Mouse (Mus musculus) forebrain, embryonic 11.5 days (tissue): ENCODE measurements at regions not wholly inside any gene's neighbourhood (a gene's known extent, or its start where the extent isn't known, plus 50 kb on each side); places are given as distances from the start of the nearest gene placed in this dataset.
A peak's percentile ranks its signal among the peaks of the same experiment; 100 is the strongest.

Source experiments
- ATAC-seq: fragments of 200-750 bp; cut with Nextera tagmentation; replicated peaks from 2 replicates; pipeline ENCODE4 v1.8.0; 2017; ENCODE audit warnings: moderate TSS enrichment; ENCODE audit not compliant: low FRiP score
- DNase-seq: peaks from one replicate; pipeline ENCODE4 v3.0.0-alpha.2; 2017; ENCODE audit warnings: low spot score
- H3K27ac ChIP-seq: fragments of 300-500 bp; sonication (generic); 2 replicates; pipeline ENCODE4 v1.5.1; 2014; ENCODE audit warnings: low read depth, low read length
- H3K27me3 ChIP-seq: fragments of 300-500 bp; sonication (generic); 2 replicates; pipeline ENCODE4 v1.6.1; 2014; ENCODE audit warnings: mild to moderate bottlenecking, low read length, mixed read lengths; ENCODE audit not compliant: control insufficient read depth, insufficient read depth
- H3K36me3 ChIP-seq: fragments of 300-500 bp; sonication (generic); 2 replicates; pipeline ENCODE4 v1.6.1; 2014; ENCODE audit warnings: mild to moderate bottlenecking, low read length, moderate library complexity, mixed read lengths; ENCODE audit not compliant: control insufficient read depth, insufficient read depth
- H3K4me1 ChIP-seq: fragments of 300-500 bp; sonication (generic); replicated peaks from 2 replicates; pipeline ENCODE4 v1.6.1; 2014; ENCODE audit warnings: low read length, mixed read lengths; ENCODE audit not compliant: control insufficient read depth, insufficient read depth
- H3K4me2 ChIP-seq: fragments of 300-500 bp; sonication (generic); 2 replicates; pipeline ENCODE4 v1.6.1; 2014; ENCODE audit warnings: low read depth, mild to moderate bottlenecking, low read length, moderate library complexity, mixed read lengths; ENCODE audit not compliant: severe bottlenecking
- H3K4me3 ChIP-seq: fragments of 300-500 bp; sonication (generic); 2 replicates; pipeline ENCODE4 v1.5.1; 2014; ENCODE audit warnings: low read depth, low read length
- H3K9ac ChIP-seq: fragments of 300-500 bp; sonication (generic); 2 replicates; pipeline ENCODE4 v1.6.1; 2014; ENCODE audit warnings: low read length
- H3K9me3 ChIP-seq: fragments of 300-500 bp; sonication (generic); 2 replicates; pipeline ENCODE4 v1.6.1; 2016; ENCODE audit warnings: low read length, mixed read lengths; ENCODE audit not compliant: control insufficient read depth
- WGBS: fragments of 180-500 bp; shearing (Covaris S2); extraction: QIAGEN DNeasy Blood & Tissue Kit; methylation state at CpG from one replicate; pipeline ENCODE4 v1.1.7; 2014; 5-methylcytosine and 5-hydroxymethylcytosine counted together

DNA sequence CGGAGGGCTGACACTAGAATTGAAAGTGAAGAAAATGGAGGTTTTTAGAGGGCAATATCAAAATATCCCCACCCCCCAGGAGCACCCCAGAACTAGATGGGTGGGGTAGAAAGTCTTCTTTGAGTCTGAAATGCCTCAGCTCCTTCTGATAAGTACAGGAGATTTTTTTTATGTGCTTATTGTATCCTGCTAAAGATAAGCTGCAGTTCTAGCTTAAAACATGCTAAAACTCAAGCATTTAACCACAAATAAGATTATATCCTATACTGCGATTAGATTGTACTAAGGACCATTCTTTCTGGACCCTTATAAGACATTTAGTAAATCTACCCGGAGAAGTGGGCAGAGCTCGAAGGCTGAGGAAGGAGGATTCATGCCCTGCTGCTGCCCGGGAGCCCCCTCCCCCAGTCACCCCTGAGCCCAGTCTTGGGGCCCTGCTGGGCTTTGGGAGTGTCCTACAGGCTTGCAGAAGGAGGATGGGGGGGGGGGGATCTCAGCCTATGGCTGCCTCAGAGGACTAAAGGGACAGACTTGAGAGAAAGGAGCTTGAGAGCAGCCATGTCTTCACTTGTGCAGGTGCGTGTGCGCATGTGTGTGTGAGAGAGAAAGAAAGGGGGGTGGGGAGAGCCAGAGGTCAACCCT is 61.5 kb upstream of the Galnt10 start:
- Histone ChIP-seq H3K4me2 (no peak overlapping the region; the same call in 1 of the 2 replicates), H3K9ac (peak overlapping the region; percentile 24)

DNA sequence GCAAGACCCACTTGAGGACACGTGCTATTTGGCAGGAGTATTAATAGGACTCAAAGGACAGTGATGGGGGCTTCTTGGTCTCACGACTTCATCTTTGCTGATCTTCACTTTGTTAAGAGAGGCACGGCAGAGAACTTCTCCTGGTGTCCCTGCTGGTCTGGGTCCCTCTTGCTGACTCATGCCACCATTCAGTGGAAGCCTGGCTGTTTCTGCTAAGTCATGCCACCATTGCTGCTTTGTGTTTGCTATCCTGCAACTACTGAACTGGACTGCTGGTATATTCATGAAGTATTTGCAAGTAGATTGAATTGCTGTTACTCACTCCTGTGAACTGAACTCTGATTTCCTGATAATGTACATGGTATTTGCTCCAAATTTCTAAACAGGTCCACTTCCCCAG is 59.6 kb upstream of the Galnt10 start:
- peaks cover 17% of the 10 kb centered on the region for H3K4me1 ChIP-seq
- H3K4me3 ChIP-seq: no peak overlapping the region
- DNase-seq (no peak), ATAC-seq (no peak)
- H3K4me2 ChIP-seq: no peak overlapping the region
- 91% methylated on average over 3 of the region's 3 CpGs for WGBS
- H3K9ac ChIP-seq: no peak overlapping the region
- H3K9me3 ChIP-seq: no peaks in the 10 kb centered on the region
- no peaks in the 10 kb centered on the region; the same call in 1 of the 2 replicates for H3K27me3 ChIP-seq
- H3K36me3 ChIP-seq: no peaks in the 10 kb centered on the region
- H3K27ac ChIP-seq: no peak overlapping the region

More for the DNA sequence above, 61.5 kb upstream of the Galnt10 start:
- WGBS: 21% methylated on average over 7 of the region's 7 CpGs
- ATAC-seq: peak; percentile 58; the same call in 1 of the 2 replicates
- Histone ChIP-seq H3K27me3 (no peaks in the 10 kb centered on the region; the same call in 1 of the 2 replicates), H3K36me3 (no peaks in the 10 kb centered on the region), H3K4me3 (no peak overlapping the region), H3K4me1 (peaks cover 17% of the 10 kb centered on the region), H3K27ac (peak overlapping the region; percentile 42; the same call in 1 of the 2 replicates), H3K9me3 (no peaks in the 10 kb centered on the region)
- no peak for DNase-seq

DNA sequence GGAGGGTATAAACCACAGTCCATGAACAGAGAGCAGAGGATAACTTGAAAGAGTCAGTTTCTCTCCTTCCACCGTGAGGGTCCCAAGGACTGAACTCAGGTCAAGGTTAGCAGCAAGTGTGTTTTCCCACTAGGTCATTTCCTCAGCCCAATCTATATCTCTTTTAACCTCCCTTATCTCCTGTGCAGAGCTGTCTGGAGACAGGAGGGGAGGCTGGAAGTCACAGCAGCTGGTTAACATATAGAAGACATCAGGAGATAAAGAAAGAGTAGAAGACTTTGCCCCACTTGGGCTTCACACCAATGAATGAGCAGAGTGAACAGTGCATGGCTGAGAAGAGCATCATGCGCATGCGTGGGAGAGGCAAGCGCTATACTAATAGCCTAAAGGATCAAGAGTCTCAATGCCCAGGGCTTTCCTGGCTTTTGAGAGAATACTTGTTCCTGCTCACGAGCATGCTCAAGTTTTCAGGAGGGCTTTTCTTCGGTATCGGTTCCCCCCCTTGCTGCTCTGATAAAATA is 53.0 kb upstream of the Galnt10 start:
- Histone ChIP-seq H3K9ac (no peak overlapping the region), H3K4me2 (no peak overlapping the region), H3K4me3 (no peak overlapping the region), H3K9me3 (no peaks in the 10 kb centered on the region), H3K4me1 (no peaks in the 10 kb centered on the region), H3K36me3 (no peaks in the 10 kb centered on the region), H3K27ac (no peak overlapping the region), H3K27me3 (no peaks in the 10 kb centered on the region)
- 92% methylated on average over 7 of the region's 7 CpGs for WGBS
- ATAC-seq (no peak), DNase-seq (no peak)
